Comparison of ENCODE assay signal across 8 mouse cellular contexts in genomic region chr19:10182670-10183298, GRCm38 (mm10). TPM values are rescaled to one million over a fixed set of nuclear protein-coding genes. Genes with fewer than 3 reads are reported as not detected.
A peak's percentile ranks its signal among the peaks of the same experiment; 100 is the strongest.
DNase-seq lines count a peak whose midpoint lies in the region; ATAC-seq and TF ChIP-seq lines count a peak whose summit lies in the region.

Fads1 (plus strand) TSS chr19:10182888.

- peaks cover 11% of the 10 kb centered on the region; the same call in 1 of the 2 replicates for H3K4me1 ChIP-seq in hindbrain, postnatal 0 days (ENCODE audit: insufficient read depth, low read length)

- peak within 1 kb of the TSS; percentile 94 for H3K4me3 ChIP-seq in gastrocnemius, adult 2 months
- H3K4me3 ChIP-seq in hindbrain, postnatal 0 days (ENCODE audit: low read length): peak within 1 kb of the TSS; percentile 94
- H3K4me3 ChIP-seq in left cerebral cortex, adult 2 months: peak within 1 kb of the TSS; percentile 74

- H3K27ac ChIP-seq in gastrocnemius, adult 2 months: peak within 1 kb of the TSS; percentile 85
- peak within 1 kb of the TSS; percentile 97 for H3K27ac ChIP-seq in hindbrain, postnatal 0 days
- peak within 1 kb of the TSS; percentile 97 for H3K27ac ChIP-seq in left cerebral cortex, adult 2 months

- H3K27me3 ChIP-seq in hindbrain, postnatal 0 days (ENCODE audit: insufficient read depth, low read length): no peaks in the 10 kb centered on the region

- peak; percentile 64 for TF ChIP-seq CTCF in gastrocnemius, adult 2 months (IDR thresholded peaks at IDR 0.05)
- TF ChIP-seq CTCF in hindbrain, postnatal 0 days (IDR thresholded peaks at IDR 0.05; ENCODE audit: low read depth): peak; percentile 64
- TF ChIP-seq CTCF in left cerebral cortex, adult 2 months (IDR thresholded peaks at IDR 0.05): peak; percentile 67

- peak; percentile 89 for DNase-seq in WW6 (ENCODE audit: low read depth, low spot score)
- peak; percentile 89 to 95 for DNase-seq in cerebellum, postnatal 4 days (ENCODE audit: low spot score in 2 of 2)
- DNase-seq in gastrocnemius, adult 2 months: peak; percentile 95
- peak; percentile 98 for DNase-seq in hindbrain, postnatal 0 days (ENCODE audit: low spot score)
- DNase-seq in left cerebral cortex, adult 2 months (ENCODE audit: extremely low spot score in 1 of 2, low spot score in 2 of 2): peak; percentile 94 to 96
- DNase-seq in right cerebral cortex, postnatal 10 days (ENCODE audit: low spot score in 2 of 2): peak; percentile 98
- peak; percentile 86 for DNase-seq in urinary bladder, postnatal 25 days (ENCODE audit: low spot score)

- intact Hi-C loops in gastrocnemius, adult 2 months (cut with DNase I): loop anchor here (10.0 kb wide), 1 partner anchor 78 kb away; the partner anchor contains the start of gene Fads2
- intact Hi-C loops in left cerebral cortex, adult 2 months (cut with DNase I): loop anchor here (1.0 to 5.0 kb wide), 3 partner anchors 81 to 285 kb away; partner anchors contain the start of genes Fads2, Fads3 and Incenp

- peak within 1 kb of the TSS; percentile 99 for H3K9ac ChIP-seq in hindbrain, postnatal 0 days (replicated peaks; ENCODE audit: low read length)

- 2% methylated on average over 67 of the region's 70 CpGs for WGBS in hindbrain, postnatal 0 days

- no peaks in the 10 kb centered on the region for H3K9me3 ChIP-seq in hindbrain, postnatal 0 days (ENCODE audit: low read length)

- peak within 1 kb of the TSS; percentile 80 for H3K4me2 ChIP-seq in hindbrain, postnatal 0 days (ENCODE audit: low read depth, low read length)

- ATAC-seq in hindbrain, postnatal 0 days: peak; percentile 96
- peak; percentile 96 for ATAC-seq in megakaryocyte, adult 5-6 weeks (ENCODE audit: poor library complexity, severe bottlenecking)

- H3K36me3 ChIP-seq in hindbrain, postnatal 0 days (ENCODE audit: insufficient read depth, low read length): peaks cover 13% of the 10 kb centered on the region

RNA-seq across cellular contexts. Expression of gene Fads1, which starts in this region (rescaled TPM):
- total RNA-seq in gastrocnemius, adult 2 months (2021): 1 to 10 TPM; 4.2 to 9.9 TPM
- 198 and 208 TPM in 2 replicates for total RNA-seq in hindbrain, postnatal 0 days (2014; rRNA removed)
- polyA plus RNA-seq in hindbrain, postnatal 0 days (2015; fragmentation: Nextera tagmentation; extraction: Ambion mirVana): 148 and 151 TPM in 2 replicates
- total RNA-seq in left cerebral cortex, adult 2 months (2021): 100 to 1,000 TPM; 181 to 201 TPM
- 12.3 and 12.6 TPM in 2 replicates for total RNA-seq in megakaryocyte, adult 5-6 weeks (2015)
- 5.3 and 9.6 TPM in 2 replicates for total RNA-seq in megakaryocyte, adult 5-6 weeks (2017)

Comparison
In these comparisons a context has a peak if more than half of its experiments do, and no peak if none do; other contexts are left out.
1. Peak in every context shown above with its lines: DNase-seq, ATAC-seq, H3K4me3 ChIP-seq and H3K27ac ChIP-seq.
2. RNA of gene Fads1 (total RNA-seq): 181 to 201 TPM in left cerebral cortex, adult 2 months and 198 to 208 TPM in hindbrain, postnatal 0 days; 5.3 to 12.6 TPM in megakaryocyte, adult 5-6 weeks and 4.2 to 9.9 TPM in gastrocnemius, adult 2 months; every median in the first group is over 10 times any median in the second.